12 mouse cellular contexts compared by ENCODE assay signal in genomic region chr10:34267312-34268070, GRCm38 (mm10).
"Had no signal": no experiment of that assay in that cellular context is flagged by ENCODE, and none has a peak within 500 bp of the region (broad histone marks: within the 10 kb centered on the region; RNA-seq: fewer than 3 reads in every experiment).

No protein-coding gene starts in this region.

- DNase-seq: kidney, adult 8-10 months; kidney, postnatal 36 days; layer of hippocampus, adult 9-11 months; layer of hippocampus, postnatal 36 days; lung, adult 2 months; lung, postnatal 36 days had no signal

- H3K4me1 ChIP-seq: neural tube, embryonic 15.5 days had no signal

- ATAC-seq: lung, postnatal 0 days had no signal

- H3K27me3 ChIP-seq: limb, embryonic 13.5 days; midbrain, embryonic 12.5 days; neural tube, embryonic 15.5 days had no signal

- H3K27ac ChIP-seq: limb, embryonic 13.5 days; liver, embryonic 14.5 days; midbrain, embryonic 12.5 days; neural tube, embryonic 15.5 days; stomach, postnatal 0 days had no signal

- H3K36me3 ChIP-seq: limb, embryonic 13.5 days; midbrain, embryonic 12.5 days; neural tube, embryonic 15.5 days had no signal

- H3K4me3 ChIP-seq: limb, embryonic 13.5 days; midbrain, embryonic 12.5 days; neural tube, embryonic 15.5 days had no signal
